In genomic region chrX:149762853-149763252, GRCm38 (mm10) we compare ENCODE assay signal across 16 mouse cellular contexts. TPM values are rescaled to one million over a fixed set of nuclear protein-coding genes. Genes with fewer than 3 reads are reported as not detected.
DNase-seq lines count a peak whose midpoint lies in the region.
"Not testable (repeated sequence)": the region's sequence is repeated elsewhere in the genome, so short reads cannot be mapped to it uniquely, and the experiment has no call there.
"Had no signal": no experiment of that assay in that cellular context is flagged by ENCODE, and none has a peak within 500 bp of the region (broad histone marks: within the 10 kb centered on the region; RNA-seq: fewer than 3 reads in every experiment).

No protein-coding gene starts in this region.

- not testable (repeated sequence) for H3K36me3 ChIP-seq in limb, embryonic 10.5 days

- not testable (repeated sequence) for H3K4me3 ChIP-seq in limb, embryonic 10.5 days

- H3K9me3 ChIP-seq in limb, embryonic 10.5 days (replicated peaks): not testable (repeated sequence)

- 56% methylated on average over 4 of the region's 4 CpGs for WGBS in limb, embryonic 10.5 days

- not testable (repeated sequence) for H3K27me3 ChIP-seq in limb, embryonic 10.5 days (ENCODE audit: low read depth, poor library complexity, severe bottlenecking)

- not testable (repeated sequence) for H3K27ac ChIP-seq in limb, embryonic 10.5 days

- peak; percentile 33 for DNase-seq in CD4-positive, CD25-positive, alpha-beta regulatory T cell, adult 2 months (ENCODE audit: low read depth, low spot score)
- peak; percentile 36 for DNase-seq in adrenal gland, adult 2 months
- peak; percentile 19 to 54 for DNase-seq in cerebellum, postnatal 10 days
- DNase-seq in heart, postnatal 4 days: peak; percentile 29
- peak; percentile 1 for DNase-seq in kidney, postnatal 14 days
- peak; percentile 17 for DNase-seq in limb, embryonic 10.5 days (ENCODE audit: low spot score)
- DNase-seq in ovary, adult 18-20 months (ENCODE audit: low spot score): peak; percentile 3
- DNase-seq in thymus, postnatal 25 days: peak; percentile 0

- not testable (repeated sequence) for H3K4me1 ChIP-seq in limb, embryonic 10.5 days

RNA-seq across cellular contexts. Expression of gene Gm15097, which starts 21.4 kb away (rescaled TPM):
- total RNA-seq in adrenal gland, adult 2 months (2021): not detected
- polyA plus RNA-seq in adrenal gland, adult 2 months (2012; rRNA removed): not detected in 2 replicates
- total RNA-seq in heart, postnatal 4 days (2021): not detected
- not detected in 2 replicates for polyA plus RNA-seq in limb, embryonic 10.5 days (2016; fragmentation: Nextera tagmentation; extraction: Ambion mirVana)
- total RNA-seq: heart, adult 8-10 months; hematopoietic stem cell, adult 5-6 weeks had no signal
- polyA plus RNA-seq: cortical plate, adult 2 months; kidney, embryonic 16.5 days; limb, embryonic 11.5 days; lung, embryonic 15.5 days; midbrain, embryonic 13.5 days; neural tube, embryonic 14.5 days had no signal
